Mouse (Mus musculus): ENCODE results near the gene Agmo.

The Agmo gene

GRCm38 (mm10) chr12:37434466-37434865 is 193.0 kb downstream of the Agmo start:
- no peak for DNase-seq

- no peak for DNase-seq
These were observed 201.1 kb downstream of the Agmo start for GRCm38 (mm10) chr12:37442486-37443013.

GRCm38 (mm10) chr12:37445255-37445654 is 203.8 kb downstream of the Agmo start:
- DNase-seq = no peak

- DNase-seq = peak; percentile 35
These were observed 208.2 kb downstream of the Agmo start for GRCm38 (mm10) chr12:37449597-37449996.

- peak; percentile 76 for DNase-seq
These were observed 209.1 kb downstream of the Agmo start for GRCm38 (mm10) chr12:37450366-37451156.

GRCm38 (mm10) chr12:37471631-37472030 is 230.2 kb downstream of the Agmo start:
- no peak for DNase-seq

GRCm38 (mm10) chr12:37476849-37477248 is 235.4 kb downstream of the Agmo start:
- no peak for DNase-seq

GRCm38 (mm10) chr12:37487991-37488390 is 246.6 kb downstream of the Agmo start:
- no peak for DNase-seq

GRCm38 (mm10) chr12:37498871-37499270 is 257.4 kb downstream of the Agmo start:
- no peak for DNase-seq

- DNase-seq = peak; percentile 53
These were observed 266.0 kb downstream of the Agmo start for GRCm38 (mm10) chr12:37507406-37507805.

GRCm38 (mm10) chr12:37507826-37508225 is 266.4 kb downstream of the Agmo start:
- peak; percentile 9 for DNase-seq

- DNase-seq = no peak
These were observed 280.3 kb downstream of the Agmo start for GRCm38 (mm10) chr12:37521772-37522171.

- no peak for DNase-seq
These were observed 283.2 kb downstream of the Agmo start for GRCm38 (mm10) chr12:37524662-37525061.

- peak; percentile 1 for DNase-seq
These were observed 299.6 kb downstream of the Agmo start for GRCm38 (mm10) chr12:37540994-37541393.

- no peak for DNase-seq
These were observed 316.8 kb downstream of the Agmo start for GRCm38 (mm10) chr12:37558284-37558683.

- peak; percentile 15 for DNase-seq
These were observed 324.6 kb downstream of the Agmo start for GRCm38 (mm10) chr12:37565882-37566596.

GRCm38 (mm10) chr12:37571922-37572321 is 330.5 kb downstream of the Agmo start:
- no peak for DNase-seq

GRCm38 (mm10) chr12:37582777-37583176 is 341.3 kb downstream of the Agmo start:
- DNase-seq = no peak

GRCm38 (mm10) chr12:37592853-37593252 is 351.4 kb downstream of the Agmo start:
- no peak for DNase-seq

GRCm38 (mm10) chr12:37612837-37613236 is 371.4 kb downstream of the Agmo start:
- no peak for DNase-seq

- DNase-seq = no peak
These were observed 373.3 kb downstream of the Agmo start for GRCm38 (mm10) chr12:37614769-37615168.

- no peak for DNase-seq
These were observed 382.6 kb downstream of the Agmo start for GRCm38 (mm10) chr12:37624078-37624477.

All from retina, postnatal 1 day (tissue).